Mouse (Mus musculus): ENCODE data around the gene Pp2d1. TPM values are rescaled to one million over a fixed set of nuclear protein-coding genes. Genes with fewer than 3 reads are reported as not detected.

Pp2d1 gene
- total and polyA plus RNA-seq, 3 experiments: not detected

- 12% methylated on average over 7 of the region's 9 CpGs for WGBS
- TF ChIP-seq CTCF (IDR thresholded peaks at IDR 0.05) (no peak), EP300 (IDR thresholded peaks at IDR 0.05; ENCODE audit: insufficient read depth, low read depth, low read length) (no peak), POLR2A (IDR thresholded peaks at IDR 0.05; ENCODE audit: insufficient read depth, low read depth, low read length) (no peak)
- DNase-seq: no peak
- no peaks in the 10 kb centered on the region for H3K36me3 ChIP-seq (ENCODE audit: control insufficient read depth, insufficient read depth, low read length)
- intact Hi-C loops (cut with DNase I): loop anchor here (2.0 kb wide), 1 partner anchor 15 kb away; the partner anchor contains the start of gene Rab5a
- peak overlapping the region; percentile 32; the same call in 1 of the 2 replicates for H3K4me3 ChIP-seq
- H3K27me3 ChIP-seq (ENCODE audit: control insufficient read depth, insufficient read depth, low read length): no peaks in the 10 kb centered on the region
- H3K4me1 ChIP-seq (ENCODE audit: control insufficient read depth, insufficient read depth, low read length): peaks cover 2% of the 10 kb centered on the region; the same call in 1 of the 2 replicates
- peak overlapping the region; percentile 1 for H3K9ac ChIP-seq (ENCODE audit: low read depth, low read length)
- no peaks in the 10 kb centered on the region for H3K79me2 ChIP-seq (replicated peaks; ENCODE audit: control insufficient read depth, insufficient read depth, low read length)
- peak overlapping the region; percentile 23; the same call in 1 of the 2 replicates for H3K27ac ChIP-seq
Observed at GRCm38 (mm10) chr17:53463496-53463840, 75.8 kb downstream of the Pp2d1 start.

GRCm38 (mm10) chr17:53462603-53463495 lies 76.4 kb downstream of the Pp2d1 start, which contains the start of gene Efhb:
TSS of gene Efhb (minus strand) at chr17:53463321.
- WGBS: 23% methylated on average over 26 of the region's 26 CpGs
- DNase-seq: peak; percentile 91
- H3K27me3 ChIP-seq (ENCODE audit: control insufficient read depth, insufficient read depth, low read length): no peaks in the 10 kb centered on the region
- no peaks in the 10 kb centered on the region for H3K79me2 ChIP-seq (replicated peaks; ENCODE audit: control insufficient read depth, insufficient read depth, low read length)
- peak within 1 kb of the TSS; percentile 48 for H3K27ac ChIP-seq
- intact Hi-C loops (cut with DNase I): loop anchor here (2.0 kb wide), 1 partner anchor 16 kb away; the partner anchor contains the start of gene Rab5a
- H3K9ac ChIP-seq (ENCODE audit: low read depth, low read length): peak within 1 kb of the TSS; percentile 49
- peak within 1 kb of the TSS; percentile 32 for H3K4me3 ChIP-seq
- TF ChIP-seq EP300 (IDR thresholded peaks at IDR 0.05; ENCODE audit: insufficient read depth, low read depth, low read length) (no peak), POLR2A (IDR thresholded peaks at IDR 0.05; ENCODE audit: insufficient read depth, low read depth, low read length) (peak; percentile 44; the same call in 1 of the 2 replicates), CTCF (IDR thresholded peaks at IDR 0.05) (no peak)
- no peaks in the 10 kb centered on the region for H3K36me3 ChIP-seq (ENCODE audit: control insufficient read depth, insufficient read depth, low read length)
- H3K4me1 ChIP-seq (ENCODE audit: control insufficient read depth, insufficient read depth, low read length): peaks cover 2% of the 10 kb centered on the region; the same call in 1 of the 2 replicates

Other genes with a start within 250 kb of the Pp2d1 start
- gene Efhb, start 76.1 kb downstream of the Pp2d1 start, total RNA-seq (2021): under 1 TPM; 0.10 to 0.16 TPM
- 0.10 and 0.12 TPM in 2 replicates for gene Efhb, start 76.1 kb downstream of the Pp2d1 start, polyA plus RNA-seq (2012; rRNA removed)
- 10 to 100 TPM; 48.5 to 55.5 TPM for gene Rab5a, start 60.2 kb downstream of the Pp2d1 start, total RNA-seq (2021)
- gene Rab5a, start 60.2 kb downstream of the Pp2d1 start, polyA plus RNA-seq (2012; rRNA removed): 10.9 and 20.3 TPM in 2 replicates
- gene Kat2b, start 27.4 kb upstream of the Pp2d1 start, total RNA-seq (2021): 10 to 100 TPM; 78.7 to 82.9 TPM
- 20.0 and 51.0 TPM in 2 replicates for gene Kat2b, start 27.4 kb upstream of the Pp2d1 start, polyA plus RNA-seq (2012; rRNA removed)
- gene Sgo1, start 149.9 kb upstream of the Pp2d1 start, total RNA-seq (2021): under 1 TPM; 0.14 to 0.29 TPM
- gene Sgo1, start 149.9 kb upstream of the Pp2d1 start, polyA plus RNA-seq (2012; rRNA removed): 0.04 and 0.09 TPM in 2 replicates